8 mouse cellular contexts compared by ENCODE assay signal in the genomic region with DNA sequence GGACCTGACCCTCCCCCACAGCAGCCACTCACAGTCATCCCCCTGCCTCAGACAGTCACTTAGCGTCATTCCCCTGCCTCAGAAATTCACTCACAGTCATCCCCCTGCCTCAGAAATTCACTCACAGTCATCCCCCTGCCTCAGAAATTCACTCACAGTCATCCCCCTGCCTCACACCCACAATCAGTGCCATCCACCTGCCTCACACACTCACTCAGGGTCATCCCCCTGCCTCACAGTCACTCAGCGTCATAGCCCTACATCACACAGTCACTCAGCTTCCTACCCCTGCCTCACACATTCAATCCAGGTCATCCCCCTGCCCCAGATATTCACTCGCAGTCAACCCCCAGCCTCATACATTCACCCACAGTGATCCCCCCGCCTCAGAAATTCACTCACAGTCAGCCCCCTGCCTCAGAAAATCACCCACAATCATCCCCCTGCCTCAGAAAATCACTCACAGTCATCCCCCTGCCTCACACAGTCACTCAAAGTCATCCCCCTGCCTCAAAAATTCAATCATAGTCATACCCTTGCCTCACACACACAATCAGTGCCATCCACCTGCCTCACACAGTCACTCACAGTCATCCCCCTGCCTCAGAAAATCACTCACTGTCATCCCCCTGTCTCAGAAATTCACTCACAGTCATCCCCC. TPM values are rescaled to one million over a fixed set of nuclear protein-coding genes. Genes with fewer than 3 reads are reported as not detected.
DNase-seq lines count a peak whose midpoint lies in the region; ATAC-seq and TF ChIP-seq lines count a peak whose summit lies in the region.
"Not testable (repeated sequence)": the region's sequence is repeated elsewhere in the genome, so short reads cannot be mapped to it uniquely, and the experiment has no call there.

No protein-coding gene starts in this region.

- not testable (repeated sequence) for TF ChIP-seq CTCF in CH12.LX (conservative IDR thresholded peaks at IDR 0.05 in 1 of 2, IDR thresholded peaks at IDR 0.05 in 1 of 2; ENCODE audit: low read depth in 2 of 2, low read length in 2 of 2); lung, postnatal 0 days (IDR thresholded peaks at IDR 0.05); stomach, postnatal 0 days (IDR thresholded peaks at IDR 0.05; ENCODE audit: low read depth)

- TF ChIP-seq EP300 in CH12.LX (IDR thresholded peaks at IDR 0.05; ENCODE audit: low read length); lung, postnatal 0 days (IDR thresholded peaks at IDR 0.05); stomach, postnatal 0 days (optimal IDR thresholded peaks at IDR 0.05): not testable (repeated sequence)

- 31% methylated on average over 1 of the region's 4 CpGs for WGBS in embryonic facial prominence, embryonic 11.5 days
- 55% methylated on average over 4 of the region's 4 CpGs for WGBS in heart, embryonic 14.5 days
- 13% methylated on average over 2 of the region's 4 CpGs for WGBS in limb, embryonic 10.5 days
- WGBS in lung, postnatal 0 days: 56% methylated on average over 4 of the region's 4 CpGs
- 49% methylated on average over 4 of the region's 4 CpGs for WGBS in stomach, postnatal 0 days

- H3K4me1 ChIP-seq in CH12.LX (ENCODE audit: control insufficient read depth in 1 of 2, insufficient read depth in 2 of 2): peaks cover 17 to 25% of the 10 kb centered on the region in 2 experiments
- not testable (repeated sequence) for H3K4me1 ChIP-seq in embryonic facial prominence, embryonic 11.5 days (ENCODE audit: control insufficient read depth, insufficient read depth, low read length); heart, embryonic 14.5 days (ENCODE audit: control insufficient read depth in 2 of 2, insufficient read depth in 2 of 2, low read length in 2 of 2); limb, embryonic 10.5 days; lung, postnatal 0 days (ENCODE audit: insufficient read depth, low read depth, low read length); stomach, postnatal 0 days (replicated peaks; ENCODE audit: control insufficient read depth, insufficient read depth)

- not testable (repeated sequence) for TF ChIP-seq POLR2A in CH12.LX (IDR thresholded peaks at IDR 0.05; ENCODE audit: low read depth, low read length)

- DNase-seq in CH12.LX (ENCODE audit: extremely low read depth); stomach, postnatal 0 days (ENCODE audit: low spot score): not testable (repeated sequence)
- DNase-seq in ZHBTc4 (ENCODE audit: low read depth, low spot score): peak; percentile 26
- peak; percentile 0 for DNase-seq in embryonic facial prominence, embryonic 11.5 days (ENCODE audit: low spot score)
- peak; percentile 70 for DNase-seq in induced T-regulatory cell, adult 2 months (ENCODE audit: low read depth)
- peak; percentile 23 for DNase-seq in limb, embryonic 10.5 days (ENCODE audit: low spot score)
- peak; percentile 4 for DNase-seq in lung, postnatal 0 days (ENCODE audit: low spot score)

- dilution Hi-C loops in CH12.LX (cut with MboI; ENCODE audit: extremely low pct_ligation_motif_present, extremely low pct_unique_long_range_greater_than_20kb, low sequenced_read_pairs): not testable (repeated sequence)

- peaks cover 8 to 25% of the 10 kb centered on the region in 2 experiments for H3K36me3 ChIP-seq in CH12.LX (replicated peaks in 1 of 2; ENCODE audit: control insufficient read depth in 1 of 2, insufficient read depth in 1 of 2, low read length in 1 of 2)
- not testable (repeated sequence) for H3K36me3 ChIP-seq in embryonic facial prominence, embryonic 11.5 days (replicated peaks; ENCODE audit: control insufficient read depth, insufficient read depth, low read depth, low read length); heart, embryonic 14.5 days (ENCODE audit: control insufficient read depth, insufficient read depth, low read length); limb, embryonic 10.5 days; lung, postnatal 0 days (ENCODE audit: insufficient read depth, low read length); stomach, postnatal 0 days (ENCODE audit: control insufficient read depth, insufficient read depth, low read length)

- H3K4me3 ChIP-seq in CH12.LX (replicated peaks in 1 of 3; ENCODE audit: low read depth in 2 of 3, low read length in 2 of 3, poor library complexity in 1 of 3): peak overlapping the region in 2 of 3 experiments; percentile 0 to 6
- not testable (repeated sequence) for H3K4me3 ChIP-seq in embryonic facial prominence, embryonic 11.5 days (ENCODE audit: low read depth, low read length); heart, embryonic 14.5 days (ENCODE audit: control insufficient read depth in 1 of 2, insufficient read depth in 1 of 2, low read depth in 1 of 2, low read length in 2 of 2); limb, embryonic 10.5 days; lung, postnatal 0 days (ENCODE audit: low read depth, low read length); stomach, postnatal 0 days (ENCODE audit: low read depth, low read length)

- in situ Hi-C loops in CH12.LX (cut with MboI; ENCODE audit: low pct_ligation_motif_present, low pct_unique_long_range_greater_than_20kb, low sequenced_read_pairs): not testable (repeated sequence)

- not testable (repeated sequence) for H3K27me3 ChIP-seq in CH12.LX (replicated peaks); embryonic facial prominence, embryonic 11.5 days (ENCODE audit: control insufficient read depth, insufficient read depth, low read length); heart, embryonic 14.5 days (ENCODE audit: control insufficient read depth, insufficient read depth, low read length); limb, embryonic 10.5 days (ENCODE audit: low read depth, poor library complexity, severe bottlenecking); lung, postnatal 0 days (replicated peaks; ENCODE audit: insufficient read depth, low read length); stomach, postnatal 0 days (ENCODE audit: control insufficient read depth, insufficient read depth, low read length)

- H3K27ac ChIP-seq in CH12.LX (ENCODE audit: insufficient read depth, low read depth): peak overlapping the region; percentile 26
- not testable (repeated sequence) for H3K27ac ChIP-seq in embryonic facial prominence, embryonic 11.5 days (replicated peaks; ENCODE audit: low read depth, low read length); heart, embryonic 14.5 days (replicated peaks in 1 of 2; ENCODE audit: control insufficient read depth in 1 of 2, insufficient read depth in 1 of 2, low read depth in 2 of 2, low read length in 2 of 2); limb, embryonic 10.5 days; lung, postnatal 0 days (ENCODE audit: low read length); stomach, postnatal 0 days (replicated peaks)

- not testable (repeated sequence) for TF ChIP-seq RAD21 in CH12.LX (IDR thresholded peaks at IDR 0.05; ENCODE audit: low read depth, low read length)

- H3K9me3 ChIP-seq in CH12.LX (replicated peaks; ENCODE audit: low read length): peaks cover 24% of the 10 kb centered on the region
- peaks cover 10% of the 10 kb centered on the region for H3K9me3 ChIP-seq in embryonic facial prominence, embryonic 11.5 days (replicated peaks; ENCODE audit: control insufficient read depth, low read length)
- H3K9me3 ChIP-seq in heart, embryonic 14.5 days (ENCODE audit: control insufficient read depth, low read length): peaks cover 46% of the 10 kb centered on the region
- not testable (repeated sequence) for H3K9me3 ChIP-seq in limb, embryonic 10.5 days (replicated peaks)
- H3K9me3 ChIP-seq in lung, postnatal 0 days (ENCODE audit: low read length): peaks cover 11% of the 10 kb centered on the region
- H3K9me3 ChIP-seq in stomach, postnatal 0 days (ENCODE audit: control insufficient read depth, low read length): peaks cover 17% of the 10 kb centered on the region

- H3K4me2 ChIP-seq in CH12.LX (ENCODE audit: insufficient read depth, low read depth, poor library complexity, severe bottlenecking): peak overlapping the region; percentile 37
- not testable (repeated sequence) for H3K4me2 ChIP-seq in embryonic facial prominence, embryonic 11.5 days (ENCODE audit: low read depth, low read length)
- peak overlapping the region; percentile 94 for H3K4me2 ChIP-seq in heart, embryonic 14.5 days (ENCODE audit: low read length)
- peak overlapping the region; percentile 95 for H3K4me2 ChIP-seq in lung, postnatal 0 days (replicated peaks; ENCODE audit: low read depth, low read length)
- peak overlapping the region; percentile 94 for H3K4me2 ChIP-seq in stomach, postnatal 0 days (replicated peaks; ENCODE audit: low read depth)

- H3K9ac ChIP-seq in CH12.LX (ENCODE audit: insufficient read depth, low read depth): peak overlapping the region; percentile 3; the same call in 1 of the 2 replicates
- H3K9ac ChIP-seq in embryonic facial prominence, embryonic 11.5 days (replicated peaks; ENCODE audit: low read length); heart, embryonic 14.5 days (ENCODE audit: low read length); lung, postnatal 0 days (replicated peaks; ENCODE audit: low read depth); stomach, postnatal 0 days (ENCODE audit: low read length): not testable (repeated sequence)

- not testable (repeated sequence) for ATAC-seq in embryonic facial prominence, embryonic 11.5 days (replicated peaks; ENCODE audit: insufficient number of reproducible peaks, low FRiP score, low TSS enrichment, low read depth); heart, embryonic 14.5 days (ENCODE audit: insufficient number of reproducible peaks, insufficient read depth, low FRiP score, low read depth); lung, postnatal 0 days; stomach, postnatal 0 days (ENCODE audit: low FRiP score, low TSS enrichment)

- H3K79me2 ChIP-seq in CH12.LX (replicated peaks; ENCODE audit: control insufficient read depth, extremely low read depth, insufficient read depth, poor library complexity, severe bottlenecking): not testable (repeated sequence)

RNA-seq across cellular contexts. Expression of a gene that starts 10.8 kb away (rescaled TPM):
- 288 and 398 TPM in 2 replicates for total RNA-seq in CH12.LX (2012; rRNA removed)
- 60.4 and 62.0 TPM in 2 replicates for total RNA-seq in CH12.LX (2014; rRNA removed)
- 606 and 724 TPM in 2 replicates for polyA plus RNA-seq in CH12.LX (2012; ENCODE audit: insufficient read length, low read depth)
- 154 and 162 TPM in 2 replicates for polyA plus RNA-seq in embryonic facial prominence, embryonic 11.5 days (2014; fragmentation: Nextera tagmentation; extraction: Ambion mirVana)
- 181 and 228 TPM in 2 replicates for polyA plus RNA-seq in heart, embryonic 14.5 days (2014; fragmentation: Nextera tagmentation; extraction: Ambion mirVana)
- polyA plus RNA-seq in limb, embryonic 10.5 days (2016; fragmentation: Nextera tagmentation; extraction: Ambion mirVana): 253 and 254 TPM in 2 replicates
- 90.2 and 116 TPM in 2 replicates for polyA plus RNA-seq in lung, postnatal 0 days (2015; fragmentation: Nextera tagmentation; extraction: Ambion mirVana)
- polyA plus RNA-seq in stomach, postnatal 0 days (2015; fragmentation: Nextera tagmentation; extraction: Ambion mirVana): 90.6 and 93.1 TPM in 2 replicates
